Mouse (Mus musculus): ENCODE measurements around the gene Mtap. TPM values are rescaled to one million over a fixed set of nuclear protein-coding genes. Genes with fewer than 3 reads are reported as not detected.

Gene Mtap
- polyA plus RNA-seq, 1 experiment from 2014 or later, result 13.0 TPM

- Histone ChIP-seq H3K9ac (ENCODE audit: low read depth, low read length) (no peak overlapping the region), H3K27me3 (ENCODE audit: control insufficient read depth, insufficient read depth, low read depth, low read length) (no peaks in the 10 kb centered on the region), H3K4me3 (ENCODE audit: low read depth, low read length) (peak overlapping the region; percentile 31; the same call in 1 of the 2 replicates), H3K9me3 (replicated peaks; ENCODE audit: control insufficient read depth, low read length) (no peaks in the 10 kb centered on the region), H3K27ac (ENCODE audit: low read length) (peak overlapping the region; percentile 70; the same call in 1 of the 2 replicates), H3K4me2 (ENCODE audit: low read depth, low read length) (peak overlapping the region; percentile 44), H3K4me1 (ENCODE audit: control insufficient read depth, low read depth, low read length) (peaks cover 3% of the 10 kb centered on the region; the same call in 1 of the 2 replicates), H3K36me3 (ENCODE audit: control insufficient read depth, insufficient read depth) (no peaks in the 10 kb centered on the region)
- peak; percentile 66 for ATAC-seq (ENCODE audit: low read depth)
- WGBS (ENCODE audit: insufficient replicate concordance), result 26% methylated on average over 20 of the region's 20 CpGs
These were observed 8.6 kb upstream of the Mtap start for GRCm38 (mm10) chr4:89128080-89128936.

GRCm38 (mm10) chr4:89128937-89129277 is 8.0 kb upstream of the Mtap start:
- Histone ChIP-seq H3K4me1 (ENCODE audit: control insufficient read depth, low read depth, low read length) (peaks cover 3% of the 10 kb centered on the region; the same call in 1 of the 2 replicates), H3K27ac (ENCODE audit: low read length) (no peak overlapping the region; the same call in 1 of the 2 replicates), H3K9me3 (replicated peaks; ENCODE audit: control insufficient read depth, low read length) (no peaks in the 10 kb centered on the region), H3K4me2 (ENCODE audit: low read depth, low read length) (0 out of 2 replicates have a peak overlapping the region, but pooled peaks have one; percentile 18), H3K36me3 (ENCODE audit: control insufficient read depth, insufficient read depth) (no peaks in the 10 kb centered on the region), H3K4me3 (ENCODE audit: low read depth, low read length) (no peak overlapping the region), H3K9ac (ENCODE audit: low read depth, low read length) (no peak overlapping the region), H3K27me3 (ENCODE audit: control insufficient read depth, insufficient read depth, low read depth, low read length) (no peaks in the 10 kb centered on the region)
- WGBS (ENCODE audit: insufficient replicate concordance), result 57% methylated on average over 5 of the region's 5 CpGs
- ATAC-seq (ENCODE audit: low read depth), result no peak

DNA sequence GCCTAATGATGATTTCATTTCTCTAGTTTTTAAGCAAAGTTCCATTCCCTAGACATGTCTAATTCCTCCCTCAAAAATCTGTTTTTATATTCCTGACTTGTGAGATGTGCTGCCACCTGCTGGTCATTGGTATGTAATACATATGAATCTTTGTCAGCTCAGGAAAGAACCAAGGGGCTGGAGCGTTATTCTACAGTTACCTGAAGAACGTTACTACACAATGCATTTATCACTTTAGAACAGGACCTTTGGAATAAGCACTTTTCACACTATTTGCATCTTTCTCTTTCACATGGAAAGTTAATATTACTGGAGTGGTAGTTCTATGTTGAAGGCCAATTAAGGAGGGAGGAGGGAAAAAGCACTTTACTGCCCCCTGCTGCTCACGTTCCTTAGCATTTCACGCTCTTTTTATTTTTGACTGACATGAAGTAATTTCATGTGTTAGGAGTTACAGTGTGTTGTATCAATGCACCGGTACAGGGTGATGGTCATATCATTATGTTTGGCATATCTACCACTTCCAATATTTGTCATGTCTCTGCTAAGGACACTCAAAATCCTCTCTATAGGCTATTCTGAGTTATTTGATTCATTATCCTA is 7.5 kb upstream of the Mtap start:
- H3K9me3 ChIP-seq (replicated peaks; ENCODE audit: control insufficient read depth, low read length), result no peaks in the 10 kb centered on the region
- no peaks in the 10 kb centered on the region for H3K36me3 ChIP-seq (ENCODE audit: control insufficient read depth, insufficient read depth)
- ATAC-seq (ENCODE audit: low read depth), result peak; percentile 28; the same call in 1 of the 2 replicates
- 1% methylated on average over 5 of the region's 5 CpGs for WGBS (ENCODE audit: insufficient replicate concordance)
- H3K27ac ChIP-seq (ENCODE audit: low read length), result no peak overlapping the region
- peaks cover 1% of the 10 kb centered on the region; the same call in 1 of the 2 replicates for H3K4me1 ChIP-seq (ENCODE audit: control insufficient read depth, low read depth, low read length)
- peak overlapping the region; percentile 35 for H3K4me2 ChIP-seq (ENCODE audit: low read depth, low read length)
- H3K4me3 ChIP-seq (ENCODE audit: low read depth, low read length), result no peak overlapping the region
- no peak overlapping the region for H3K9ac ChIP-seq (ENCODE audit: low read depth, low read length)
- H3K27me3 ChIP-seq (ENCODE audit: control insufficient read depth, insufficient read depth, low read depth, low read length), result no peaks in the 10 kb centered on the region

DNA sequence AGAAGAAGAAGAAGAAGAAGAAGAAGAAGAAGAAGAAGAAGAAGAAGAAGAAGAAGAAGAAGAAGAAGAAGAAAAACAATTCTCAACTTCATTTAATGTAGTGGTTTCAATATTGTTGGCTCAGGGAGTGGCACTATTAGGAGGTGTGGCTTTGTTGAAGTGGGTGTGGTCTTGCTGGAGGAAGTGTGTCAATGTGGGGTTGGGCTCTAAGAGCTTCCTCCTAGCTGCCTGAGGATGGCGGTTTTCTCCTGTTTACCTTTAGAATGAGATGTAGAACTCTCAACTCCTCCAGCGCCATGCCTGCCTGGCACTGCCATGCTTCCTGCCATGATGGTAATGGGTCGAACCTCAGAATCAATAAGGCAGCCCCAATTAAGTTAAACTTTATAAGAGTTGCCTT is 5.1 kb upstream of the Mtap start:
- no peaks in the 10 kb centered on the region; the same call in 1 of the 2 replicates for H3K4me1 ChIP-seq (ENCODE audit: control insufficient read depth, low read depth, low read length)
- no peak overlapping the region for H3K27ac ChIP-seq (ENCODE audit: low read length)
- H3K9me3 ChIP-seq (replicated peaks; ENCODE audit: control insufficient read depth, low read length), result no peaks in the 10 kb centered on the region
- H3K4me3 ChIP-seq (ENCODE audit: low read depth, low read length), result no peak overlapping the region
- H3K27me3 ChIP-seq (ENCODE audit: control insufficient read depth, insufficient read depth, low read depth, low read length), result no peaks in the 10 kb centered on the region
- H3K9ac ChIP-seq (ENCODE audit: low read depth, low read length), result no peak overlapping the region
- 72% methylated on average over 3 of the region's 3 CpGs for WGBS (ENCODE audit: insufficient replicate concordance)
- H3K4me2 ChIP-seq (ENCODE audit: low read depth, low read length), result no peak overlapping the region
- ATAC-seq (ENCODE audit: low read depth), result no peak
- H3K36me3 ChIP-seq (ENCODE audit: control insufficient read depth, insufficient read depth), result no peaks in the 10 kb centered on the region

- no peaks in the 10 kb centered on the region for H3K27me3 ChIP-seq (ENCODE audit: control insufficient read depth, insufficient read depth, low read depth, low read length)
- H3K36me3 ChIP-seq (ENCODE audit: control insufficient read depth, insufficient read depth), result no peaks in the 10 kb centered on the region
- H3K9me3 ChIP-seq (replicated peaks; ENCODE audit: control insufficient read depth, low read length), result no peaks in the 10 kb centered on the region
- WGBS (ENCODE audit: insufficient replicate concordance), result 53% methylated on average over 3 of the region's 3 CpGs
- H3K4me2 ChIP-seq (ENCODE audit: low read depth, low read length), result peak overlapping the region; percentile 77
- ATAC-seq (ENCODE audit: low read depth), result peak; percentile 58
- H3K4me1 ChIP-seq (ENCODE audit: control insufficient read depth, low read depth, low read length), result no peaks in the 10 kb centered on the region; the same call in 1 of the 2 replicates
- H3K27ac ChIP-seq (ENCODE audit: low read length), result no peak overlapping the region
- H3K9ac ChIP-seq (ENCODE audit: low read depth, low read length), result no peak overlapping the region
- H3K4me3 ChIP-seq (ENCODE audit: low read depth, low read length), result no peak overlapping the region
These were observed 566 bp upstream of the Mtap start for GRCm38 (mm10) chr4:89136356-89136755.

DNA sequence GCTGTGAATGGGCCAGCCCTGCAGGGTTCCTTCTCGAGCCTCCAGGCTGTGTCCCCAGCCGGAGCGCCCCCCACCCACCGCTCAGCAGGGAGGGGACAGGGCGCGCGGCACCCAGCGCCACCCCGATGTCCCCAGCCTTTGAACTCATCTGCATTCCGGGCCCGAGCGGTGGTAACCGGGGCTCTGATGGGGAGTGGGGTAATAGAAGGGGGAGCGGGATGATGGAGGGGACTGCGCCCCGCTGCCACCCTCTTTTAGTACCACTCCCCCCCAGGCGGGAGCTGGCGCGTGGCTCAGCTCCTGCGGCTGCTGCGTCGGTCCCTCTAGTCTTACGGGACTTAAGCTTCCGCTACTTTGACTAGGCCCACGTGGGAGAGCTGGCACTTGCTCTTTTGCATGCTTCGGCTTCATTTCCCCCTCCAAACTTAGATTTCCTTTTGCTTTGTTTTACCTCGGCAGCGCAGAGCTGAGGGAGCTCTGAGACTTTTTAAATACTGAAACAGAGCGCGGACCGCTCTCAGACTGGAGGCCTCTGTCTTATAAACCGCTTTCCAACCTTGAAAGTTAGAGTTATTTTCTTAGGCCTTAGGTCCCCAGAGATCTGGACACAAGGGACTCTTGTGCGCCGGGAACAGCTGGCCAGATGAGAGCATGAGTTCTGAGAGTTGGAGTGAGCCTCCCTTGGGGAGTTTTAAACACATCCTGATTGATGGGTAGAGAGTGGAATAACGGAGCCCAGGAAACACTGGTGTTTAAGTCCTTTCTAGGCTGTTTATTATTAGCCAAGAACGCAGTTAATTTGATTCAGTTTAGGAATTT is 829 bp downstream of the Mtap start:
- peak overlapping the region; percentile 63 for H3K9ac ChIP-seq (ENCODE audit: low read depth, low read length)
- H3K4me3 ChIP-seq (ENCODE audit: low read depth, low read length), result peak overlapping the region; percentile 76
- peak; percentile 47 for ATAC-seq (ENCODE audit: low read depth)
- H3K9me3 ChIP-seq (replicated peaks; ENCODE audit: control insufficient read depth, low read length), result no peaks in the 10 kb centered on the region
- WGBS (ENCODE audit: insufficient replicate concordance), result under 1% methylated on average over 36 of the region's 36 CpGs
- no peaks in the 10 kb centered on the region for H3K36me3 ChIP-seq (ENCODE audit: control insufficient read depth, insufficient read depth)
- H3K27me3 ChIP-seq (ENCODE audit: control insufficient read depth, insufficient read depth, low read depth, low read length), result no peaks in the 10 kb centered on the region
- H3K4me2 ChIP-seq (ENCODE audit: low read depth, low read length), result peak overlapping the region; percentile 77
- no peaks in the 10 kb centered on the region; the same call in 1 of the 2 replicates for H3K4me1 ChIP-seq (ENCODE audit: control insufficient read depth, low read depth, low read length)
- peak overlapping the region; percentile 69 for H3K27ac ChIP-seq (ENCODE audit: low read length)

DNA sequence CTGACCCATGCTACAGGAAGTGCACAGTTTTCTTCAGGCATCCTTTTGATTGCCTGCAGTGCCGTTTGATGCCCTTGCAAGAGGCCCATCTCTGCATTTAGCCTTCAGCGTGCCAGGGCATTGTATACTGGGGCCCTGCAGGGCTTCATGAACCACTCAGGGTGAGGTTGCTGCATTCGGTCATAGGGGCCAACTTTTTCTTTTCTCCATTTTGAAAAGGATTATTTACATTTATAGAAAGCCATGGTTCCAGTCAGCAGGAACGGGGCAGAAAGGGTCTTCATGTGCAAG is 1.4 kb downstream of the Mtap start:
- 25% methylated on average over 4 of the region's 4 CpGs for WGBS (ENCODE audit: insufficient replicate concordance)
- no peaks in the 10 kb centered on the region; the same call in 1 of the 2 replicates for H3K4me1 ChIP-seq (ENCODE audit: control insufficient read depth, low read depth, low read length)
- no peak overlapping the region for H3K27ac ChIP-seq (ENCODE audit: low read length)
- peak overlapping the region; percentile 76 for H3K4me3 ChIP-seq (ENCODE audit: low read depth, low read length)
- ATAC-seq (ENCODE audit: low read depth), result no peak
- no peaks in the 10 kb centered on the region for H3K9me3 ChIP-seq (replicated peaks; ENCODE audit: control insufficient read depth, low read length)
- peak overlapping the region; percentile 77 for H3K4me2 ChIP-seq (ENCODE audit: low read depth, low read length)
- H3K36me3 ChIP-seq (ENCODE audit: control insufficient read depth, insufficient read depth), result no peaks in the 10 kb centered on the region
- H3K27me3 ChIP-seq (ENCODE audit: control insufficient read depth, insufficient read depth, low read depth, low read length), result no peaks in the 10 kb centered on the region
- no peak overlapping the region for H3K9ac ChIP-seq (ENCODE audit: low read depth, low read length)

GRCm38 (mm10) chr4:89140832-89141231 is 3.9 kb downstream of the Mtap start:
- H3K4me2 ChIP-seq (ENCODE audit: low read depth, low read length), result no peak overlapping the region

More at GRCm38 (mm10) chr4:89140832-89141231, 3.9 kb downstream of the Mtap start:
- Histone ChIP-seq H3K9me3 (replicated peaks; ENCODE audit: control insufficient read depth, low read length) (no peaks in the 10 kb centered on the region), H3K27ac (ENCODE audit: low read length) (no peak overlapping the region), H3K4me3 (ENCODE audit: low read depth, low read length) (no peak overlapping the region), H3K9ac (ENCODE audit: low read depth, low read length) (no peak overlapping the region), H3K4me1 (ENCODE audit: control insufficient read depth, low read depth, low read length) (no peaks in the 10 kb centered on the region; the same call in 1 of the 2 replicates), H3K27me3 (ENCODE audit: control insufficient read depth, insufficient read depth, low read depth, low read length) (no peaks in the 10 kb centered on the region), H3K36me3 (ENCODE audit: control insufficient read depth, insufficient read depth) (no peaks in the 10 kb centered on the region)
- 51% methylated on average over 5 of the region's 5 CpGs for WGBS (ENCODE audit: insufficient replicate concordance)
- no peak for ATAC-seq (ENCODE audit: low read depth)
